Mouse (Mus musculus) 3134 (cell line): ENCODE measurements at regions not wholly inside any gene's neighbourhood (a gene's known extent, or its start where the extent isn't known, plus 50 kb on each side); places are given as distances from the start of the nearest gene placed in this dataset.

Experiments used
- DNase-seq: peaks from one replicate; pipeline ENCODE4 v3.0.0-alpha.2; 2011; ENCODE audit warnings: low spot score; ENCODE audit not compliant: insufficient read length; ENCODE audit errors: extremely low read depth

GRCm38 (mm10) chr5:51658232-51658896 lies 90.8 kb upstream of the Ppargc1a start:
- DNase-seq: no peak

- no peak for DNase-seq
Observed at GRCm38 (mm10) chr5:51653507-51653906, 86.0 kb upstream of the Ppargc1a start.

- DNase-seq: no peak
Observed at GRCm38 (mm10) chr5:51624400-51624799, 56.9 kb upstream of the Ppargc1a start.
